Mouse (Mus musculus) layer of hippocampus, adult 8-10 months (tissue): Measurements from ENCODE around the gene Elof1. TPM values are rescaled to one million over a fixed set of nuclear protein-coding genes. Genes with fewer than 3 reads are reported as not detected.

Experiments used
- DNase-seq, 2 experiments: peaks; one replicate each; pipeline ENCODE4 v3.0.0; 2022; ENCODE audit warnings: low spot score in 2 of 2
- total RNA-seq, 4 experiments: library from RNA; stranded (reverse); gene quantifications; 2 replicates each; pipeline ENCODE4 v1.2.4; 2022

Gene Elof1
- total RNA-seq, 4 experiments from 2014 or later: 55.4 to 61.7 (median 59.4) TPM

DNA sequence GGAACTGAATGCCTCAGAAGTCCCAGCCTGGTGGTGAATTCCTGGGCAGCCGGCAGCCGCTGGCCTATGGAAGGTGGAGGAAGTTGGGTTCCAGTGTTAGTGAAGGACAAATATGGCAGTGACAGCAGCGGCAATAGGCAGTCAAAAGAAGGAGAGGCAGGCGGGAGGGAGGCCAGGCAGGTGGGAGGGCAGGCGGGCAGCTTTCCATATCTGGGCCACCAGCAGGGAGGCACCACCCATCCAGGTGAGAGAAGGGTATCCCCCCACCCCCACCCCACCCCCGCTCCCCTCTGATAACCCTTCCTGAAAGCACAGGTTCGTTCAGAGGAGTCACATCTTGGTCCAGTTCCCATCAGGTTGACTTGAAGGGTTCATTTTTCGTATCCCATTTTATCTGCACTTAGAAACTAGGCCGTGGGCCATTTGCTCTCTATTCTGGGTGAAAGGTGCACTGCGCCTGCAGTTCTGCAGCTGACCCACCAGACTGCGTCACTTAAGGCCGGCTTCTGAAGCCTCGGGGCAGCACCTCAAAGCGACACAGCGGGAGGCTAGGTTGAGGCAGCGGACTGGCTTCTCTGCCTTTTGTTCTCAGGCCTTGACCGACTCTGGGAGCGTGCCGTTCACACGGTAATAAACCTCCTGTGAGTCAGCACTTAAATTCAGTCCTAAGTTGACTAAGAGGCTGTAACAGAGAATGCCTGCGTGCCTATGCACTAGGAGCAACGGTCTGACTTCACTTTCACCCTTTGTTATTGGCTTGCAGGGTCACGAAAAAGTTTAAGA lies 20.0 kb upstream of the Elof1 start:
- DNase-seq: no peak

GRCm38 (mm10) chr9:22135644-22136390 lies 18.8 kb upstream of the Elof1 start, which contains the start of gene Acp5:
Gene Acp5, minus strand, starts transcription at chr9:22135711.
- no peak for DNase-seq

GRCm38 (mm10) chr9:22134988-22135643 lies 18.1 kb upstream of the Elof1 start:
- no peak for DNase-seq

DNA sequence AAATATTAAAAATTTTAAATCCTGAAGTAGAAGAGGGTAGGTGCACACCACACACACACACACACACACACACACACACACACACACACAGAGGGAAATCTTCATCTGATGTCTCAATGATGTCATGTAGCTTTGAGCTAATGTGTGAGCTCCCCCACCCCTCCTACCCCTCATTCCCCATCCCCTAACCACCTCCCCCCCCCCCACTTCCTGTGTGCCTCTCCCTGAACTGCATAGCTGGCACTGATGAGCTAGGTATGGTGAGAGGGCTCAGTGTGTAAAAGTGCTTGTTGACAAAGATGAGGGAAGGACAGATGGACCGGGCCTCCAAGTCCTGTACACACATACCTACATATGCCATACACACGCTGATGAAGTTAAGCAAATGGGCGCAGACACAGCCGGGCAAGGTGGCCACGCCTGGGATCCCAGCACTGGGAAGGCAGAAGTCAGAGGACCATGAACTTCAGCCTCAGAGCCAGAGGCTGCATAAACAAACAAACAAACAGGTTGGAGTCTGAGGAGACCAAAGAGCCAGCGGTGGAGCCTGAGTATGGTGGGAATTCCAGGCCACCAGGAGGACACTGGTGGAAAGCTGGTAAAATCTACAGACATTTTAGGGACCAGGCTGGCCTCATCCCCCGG lies 17.4 kb upstream of the Elof1 start:
- no peak for DNase-seq

DNA sequence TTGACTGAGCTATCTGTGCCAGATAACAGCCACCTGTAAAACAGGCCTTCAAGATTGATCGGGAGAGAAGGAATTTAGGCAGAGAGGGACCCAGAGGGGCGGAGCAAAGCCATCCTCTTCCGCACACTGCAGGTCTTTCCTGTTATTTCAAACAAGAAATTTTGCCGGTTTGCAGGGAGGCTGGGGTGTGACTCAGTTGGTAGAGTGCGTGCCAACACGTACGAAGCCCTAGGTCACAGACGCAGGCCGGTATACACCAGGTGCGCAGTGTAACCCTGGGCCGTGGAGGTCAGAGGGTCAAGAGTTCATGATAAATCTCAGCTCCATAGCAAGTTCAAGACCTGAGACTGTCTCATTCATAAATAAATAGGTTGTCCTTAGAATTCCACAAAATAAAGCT lies 15.2 kb upstream of the Elof1 start:
- DNase-seq: no peak

DNA sequence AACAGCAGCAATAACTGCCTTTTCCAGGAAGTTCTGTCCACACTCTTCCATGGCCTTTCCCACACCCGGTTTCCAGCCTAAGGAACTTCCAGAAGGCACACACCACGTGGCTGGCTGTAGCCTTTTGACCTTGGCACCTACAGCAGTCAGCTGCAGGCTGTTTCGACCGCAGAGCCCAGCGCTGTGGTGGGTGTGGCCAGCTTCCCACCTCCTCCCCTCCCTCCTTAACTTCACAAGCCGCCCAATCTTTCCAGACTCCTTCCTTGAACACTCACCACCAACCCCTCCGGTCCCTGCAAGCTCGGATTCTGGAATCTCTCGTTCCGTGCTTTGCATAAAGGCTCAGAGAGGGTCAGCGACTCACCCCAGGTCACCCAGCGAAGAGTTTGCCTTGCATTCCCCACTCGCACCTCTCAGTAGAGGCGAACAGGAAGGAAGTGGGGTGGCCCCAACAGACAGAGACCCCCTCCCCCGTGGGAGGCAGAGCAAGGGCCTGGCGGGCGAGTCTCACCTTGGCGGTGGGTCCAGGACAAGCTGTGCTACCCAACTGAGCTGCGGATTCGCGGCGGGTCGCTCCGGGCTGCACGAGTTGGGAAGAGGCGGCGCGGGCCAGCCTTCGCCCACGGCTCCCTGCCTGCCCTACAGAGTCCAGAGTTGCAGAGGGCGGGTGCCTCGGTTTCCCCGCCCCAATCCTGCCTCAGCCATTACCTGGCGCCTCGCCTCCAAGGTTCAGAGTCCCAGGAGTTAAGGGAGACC lies 14.4 kb upstream of the Elof1 start:
- no peak for DNase-seq

DNA sequence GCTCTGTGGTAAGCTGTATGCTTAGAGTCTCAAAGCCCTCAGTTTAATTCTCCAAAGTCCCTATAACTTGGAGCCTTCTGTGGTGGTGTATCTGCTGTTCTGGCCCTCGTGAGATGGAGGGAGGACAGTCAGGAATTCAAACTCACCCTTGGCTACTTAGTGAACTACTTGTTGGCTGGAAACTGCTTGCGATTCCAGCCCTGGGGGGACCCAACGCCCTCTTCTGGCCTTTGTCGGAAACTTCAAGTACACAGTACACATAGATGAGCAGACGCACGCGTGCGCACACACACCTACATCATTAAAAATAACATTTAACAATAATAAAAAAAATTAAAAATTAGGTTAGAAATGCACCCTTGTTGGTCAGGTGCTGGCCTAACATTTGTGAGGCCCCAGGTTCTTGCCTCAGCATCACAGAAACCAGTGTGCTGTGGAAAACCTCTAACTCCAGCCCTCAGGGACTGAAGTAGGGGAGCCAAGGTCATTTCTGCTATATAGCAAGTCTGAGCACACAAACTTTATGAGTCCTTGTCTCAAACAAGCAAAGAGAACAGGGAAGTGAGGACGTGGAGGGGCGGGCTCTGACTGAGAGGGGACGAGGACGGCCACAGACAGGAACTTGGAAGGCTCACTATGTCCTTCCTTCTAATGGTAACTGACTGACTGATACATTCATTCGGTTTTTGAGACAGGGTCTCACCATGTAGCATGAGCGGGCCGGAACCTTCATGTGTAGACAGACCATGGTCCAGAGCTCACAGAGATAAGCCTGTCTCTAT lies 8.5 kb upstream of the Elof1 start:
- no peak for DNase-seq

- DNase-seq: no peak
These were observed 7.2 kb upstream of the Elof1 start for GRCm38 (mm10) chr9:22124169-22124568.

DNA sequence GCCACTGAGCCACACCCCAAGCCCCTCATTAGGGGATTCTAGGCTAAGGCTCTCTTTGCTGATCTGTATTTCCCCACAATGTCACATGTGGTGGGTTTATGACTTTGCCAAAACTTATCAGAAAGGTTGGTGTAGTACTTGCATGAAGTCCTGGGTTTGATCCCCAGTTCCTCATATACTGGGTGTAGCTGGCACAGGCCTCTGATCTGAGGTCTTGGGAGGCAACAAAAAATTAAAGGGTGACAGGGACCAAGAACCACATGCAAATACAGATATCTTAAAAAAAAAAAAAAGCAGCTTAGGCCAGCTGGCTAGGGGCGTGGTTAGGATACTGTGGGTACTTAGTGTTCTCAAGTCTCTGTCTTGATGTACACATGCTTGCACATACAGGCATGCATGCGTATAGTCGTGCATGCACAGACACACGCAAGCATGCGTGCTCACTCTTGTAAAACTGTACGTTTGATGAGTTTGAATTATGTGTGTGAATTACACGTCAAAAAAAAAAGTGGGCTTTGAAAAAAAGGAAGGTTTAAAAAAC lies 6.2 kb upstream of the Elof1 start:
- no peak for DNase-seq

DNA sequence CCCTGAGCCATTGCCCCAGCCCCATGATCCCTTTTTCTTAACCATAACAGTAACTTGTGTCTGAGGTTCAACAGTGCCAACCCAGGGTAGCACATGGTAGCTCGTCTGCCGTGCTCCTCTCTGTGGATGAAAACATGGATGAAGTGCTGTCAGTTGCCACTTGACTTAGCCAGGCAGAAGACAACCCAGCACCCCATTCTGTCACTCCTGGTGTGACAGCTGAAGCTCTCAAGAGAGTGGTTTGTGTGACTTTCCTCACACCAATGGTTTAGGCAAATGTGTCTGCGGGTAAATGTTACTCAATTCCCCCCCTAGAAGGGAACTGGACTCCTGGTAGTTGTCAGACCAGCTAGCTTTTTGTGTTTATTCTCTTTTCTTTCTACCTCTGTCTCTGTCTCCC lies 5.0 kb upstream of the Elof1 start:
- no peak for DNase-seq

DNA sequence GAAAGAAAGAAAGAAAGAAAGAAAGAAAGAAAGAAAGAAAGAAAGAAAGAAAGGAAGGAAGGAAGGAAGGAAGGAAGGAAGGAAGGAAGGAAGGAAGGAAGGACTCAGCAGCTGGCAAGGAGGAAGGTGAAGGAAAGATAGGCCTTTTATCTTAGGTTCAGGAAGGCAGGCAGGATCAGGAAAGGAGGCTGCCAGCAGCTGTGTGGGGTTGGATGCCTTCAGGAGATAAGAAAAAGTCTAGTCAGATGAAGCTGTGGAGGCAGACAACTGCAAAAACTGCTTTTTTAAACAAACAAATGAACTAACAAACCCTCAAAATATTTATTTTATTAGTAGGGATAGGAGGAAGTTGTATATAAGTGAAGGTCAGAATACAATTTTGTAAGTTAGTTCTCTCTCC lies 4.6 kb upstream of the Elof1 start:
- no peak for DNase-seq

- peak in 1 of 2 experiments; percentile 31 for DNase-seq
These were observed 2.6 kb upstream of the Elof1 start for GRCm38 (mm10) chr9:22119543-22119942.

DNA sequence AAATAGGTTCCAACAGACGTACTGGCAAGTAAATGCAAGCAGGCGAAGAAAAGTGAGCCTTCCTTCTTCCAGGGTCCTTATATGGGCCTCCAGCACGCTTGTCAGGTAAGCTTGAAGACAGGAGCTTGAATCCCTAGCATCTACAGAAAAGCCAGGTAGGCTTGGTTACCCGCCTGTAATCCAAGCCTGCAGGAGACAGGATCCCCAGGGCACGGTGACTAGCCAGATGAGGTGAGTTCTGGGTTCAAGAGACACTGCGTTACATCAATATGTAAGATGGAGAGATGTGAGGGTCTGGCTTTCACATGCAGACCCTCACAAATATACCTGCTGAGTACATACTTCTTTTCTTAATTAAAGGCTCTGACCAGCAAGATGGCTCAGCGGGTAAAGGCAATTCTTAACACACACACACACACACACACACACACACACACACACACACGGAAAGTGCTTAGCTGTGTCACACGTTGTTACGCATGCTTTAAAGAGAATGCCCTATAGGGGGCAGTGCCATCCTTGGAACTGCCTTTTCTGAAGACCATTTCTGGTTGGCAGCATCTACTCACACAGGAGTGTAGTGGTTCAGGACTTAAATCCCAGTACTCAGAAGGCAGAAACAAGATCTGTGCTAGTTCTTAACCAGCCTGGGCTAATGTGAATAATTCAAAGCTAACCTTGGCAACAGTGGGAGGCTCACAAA lies 933 bp upstream of the Elof1 start:
- DNase-seq: peak in 1 of 2 experiments; percentile 43

DNA sequence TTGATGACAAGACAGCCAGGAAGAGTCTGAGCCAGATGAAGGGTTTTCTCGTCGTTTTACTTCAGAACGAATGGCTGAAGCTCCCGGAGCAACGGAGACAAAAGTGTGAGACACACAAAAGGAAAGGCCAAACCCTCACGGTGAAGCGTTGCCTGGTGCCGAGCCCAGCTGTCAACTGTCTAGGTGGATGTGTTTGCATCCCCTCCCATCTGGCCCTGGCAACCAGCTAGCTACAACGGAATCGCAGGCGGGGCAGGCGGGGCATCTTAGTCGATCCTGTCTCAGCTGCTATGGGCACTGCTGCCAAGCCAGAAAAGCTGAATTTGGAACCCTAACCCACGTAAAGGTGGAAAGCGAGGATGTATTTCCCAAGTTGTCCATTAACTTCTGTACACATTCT lies 886 bp downstream of the Elof1 start:
- no peak for DNase-seq

GRCm38 (mm10) chr9:22115635-22116034 lies 1.3 kb downstream of the Elof1 start:
- no peak for DNase-seq

DNA sequence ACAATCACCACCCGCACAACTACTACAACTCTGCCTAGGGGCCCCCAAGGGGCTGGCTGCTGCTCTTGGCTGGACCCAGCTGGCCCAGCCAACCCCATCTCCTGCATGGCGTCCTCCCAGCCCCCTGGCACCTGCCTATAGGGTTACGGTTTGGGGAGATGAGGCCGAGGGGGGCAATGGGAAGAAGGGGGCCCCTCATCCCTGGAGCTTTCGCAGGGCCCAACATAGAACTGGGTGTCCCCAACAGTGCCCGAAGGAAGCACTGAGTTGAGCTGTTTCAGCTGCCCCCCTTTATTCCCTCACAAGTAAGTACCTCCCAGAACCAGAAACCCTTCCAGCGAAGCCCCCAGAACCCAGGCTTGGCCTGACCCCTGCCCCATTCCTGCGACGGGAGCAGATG lies 8.8 kb downstream of the Elof1 start:
- DNase-seq: no peak

- no peak for DNase-seq
These were observed 17.1 kb downstream of the Elof1 start for GRCm38 (mm10) chr9:22099922-22100321.

GRCm38 (mm10) chr9:22098993-22099696 lies 17.8 kb downstream of the Elof1 start, which contains the start of gene Cnn1:
Gene Cnn1, plus strand, starts transcription at chr9:22099216.
- no peak for DNase-seq
